Mouse (Mus musculus) neural tube, embryonic 13.5 days (tissue): Measurements from ENCODE around the gene Rbm19. TPM values are rescaled to one million over a fixed set of nuclear protein-coding genes. Genes with fewer than 3 reads are reported as not detected.

Source experiments
- ATAC-seq: fragments of 200-750 bp; cut with Nextera tagmentation; 2 replicates; pipeline ENCODE4 v1.8.0; 2017; ENCODE audit warnings: low read depth, mild to moderate bottlenecking, moderate TSS enrichment, moderate library complexity
- H3K27ac ChIP-seq: fragments of 300-500 bp; sonication (generic); replicated peaks from 2 replicates; pipeline ENCODE4 v1.5.1; 2015; ENCODE audit warnings: moderate library complexity, mild to moderate bottlenecking, inconsistent platforms
- H3K27me3 ChIP-seq: fragments of 300-500 bp; sonication (generic); 2 replicates; pipeline ENCODE4 v1.6.1; 2015; ENCODE audit warnings: mild to moderate bottlenecking, inconsistent platforms
- H3K36me3 ChIP-seq: fragments of 300-500 bp; sonication (generic); 2 replicates; pipeline ENCODE4 v1.6.1; 2015; ENCODE audit warnings: mild to moderate bottlenecking, inconsistent platforms
- H3K4me1 ChIP-seq: fragments of 300-500 bp; sonication (generic); replicated peaks from 2 replicates; pipeline ENCODE4 v1.6.1; 2015; ENCODE audit warnings: inconsistent platforms
- H3K4me2 ChIP-seq: fragments of 300-500 bp; sonication (generic); 2 replicates; pipeline ENCODE4 v1.6.1; 2015; ENCODE audit warnings: inconsistent platforms, mild to moderate bottlenecking, moderate library complexity
- H3K4me3 ChIP-seq: fragments of 300-500 bp; sonication (generic); 2 replicates; pipeline ENCODE4 v1.5.1; 2015; ENCODE audit warnings: mild to moderate bottlenecking, inconsistent platforms
- H3K9ac ChIP-seq: fragments of 300-500 bp; sonication (generic); 2 replicates; pipeline ENCODE4 v1.6.1; 2015; ENCODE audit warnings: moderate library complexity, mild to moderate bottlenecking, inconsistent platforms
- H3K9me3 ChIP-seq: fragments of 300-500 bp; sonication (generic); 2 replicates; pipeline ENCODE4 v1.6.1; 2016; ENCODE audit warnings: inconsistent platforms
- WGBS: fragments of 180-500 bp; shearing (Covaris S2); methylation state at CpG from one replicate; pipeline ENCODE4 v1.1.7; 2015; 5-methylcytosine and 5-hydroxymethylcytosine counted together
- polyA plus RNA-seq: library from polyadenylated mRNA; unstranded; fragments of >200 nt; fragmentation: Nextera tagmentation; extraction: Ambion mirVana; gene quantifications from 2 replicates; pipeline ENCODE4 v1.2.1, GENCODE M21; 2015

Gene Rbm19
- polyA plus RNA-seq, 1 experiment from 2014 or later: 17.5 TPM

DNA sequence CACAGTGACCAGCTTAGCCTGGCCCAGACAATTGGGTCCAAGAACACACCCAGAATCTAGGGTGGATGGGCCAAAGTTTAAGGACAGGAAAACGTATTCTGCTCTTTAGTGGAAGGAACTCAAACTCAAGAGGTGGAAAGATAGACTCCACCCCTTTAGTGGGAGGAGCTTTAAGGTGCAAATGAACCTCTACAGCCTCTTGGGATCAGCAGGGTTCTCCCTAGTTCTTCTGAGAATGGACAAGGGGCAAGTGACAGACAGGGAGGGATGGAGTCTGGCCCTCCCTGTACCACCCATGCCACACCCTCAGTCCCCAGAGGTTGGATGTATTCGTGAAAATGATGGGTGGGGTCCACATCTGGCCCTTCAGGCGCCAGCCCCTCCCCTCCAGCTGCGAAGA is 105.0 kb downstream of the Rbm19 start:
- Histone ChIP-seq H3K27ac (no peak overlapping the region), H3K9ac (no peak overlapping the region), H3K9me3 (no peaks in the 10 kb centered on the region), H3K4me3 (no peak overlapping the region), H3K4me1 (peaks cover 23% of the 10 kb centered on the region), H3K4me2 (no peak overlapping the region), H3K36me3 (no peaks in the 10 kb centered on the region), H3K27me3 (peaks cover 20% of the 10 kb centered on the region)
- 27% methylated on average over 4 of the region's 4 CpGs for WGBS
- no peak for ATAC-seq

- H3K4me1 ChIP-seq: peaks cover 30% of the 10 kb centered on the region
- no peak overlapping the region for H3K4me2 ChIP-seq
- no peak for ATAC-seq
- no peak overlapping the region for H3K4me3 ChIP-seq
- H3K36me3 ChIP-seq: no peaks in the 10 kb centered on the region
- 18% methylated on average over 14 of the region's 14 CpGs for WGBS
- no peaks in the 10 kb centered on the region for H3K9me3 ChIP-seq
- H3K27ac ChIP-seq: peak overlapping the region; percentile 49; the same call in 1 of the 2 replicates
- H3K9ac ChIP-seq: peak overlapping the region; percentile 26; the same call in 1 of the 2 replicates
- peaks cover 29% of the 10 kb centered on the region for H3K27me3 ChIP-seq
Observed at GRCm38 (mm10) chr5:120225383-120225782, 109.1 kb downstream of the Rbm19 start.

DNA sequence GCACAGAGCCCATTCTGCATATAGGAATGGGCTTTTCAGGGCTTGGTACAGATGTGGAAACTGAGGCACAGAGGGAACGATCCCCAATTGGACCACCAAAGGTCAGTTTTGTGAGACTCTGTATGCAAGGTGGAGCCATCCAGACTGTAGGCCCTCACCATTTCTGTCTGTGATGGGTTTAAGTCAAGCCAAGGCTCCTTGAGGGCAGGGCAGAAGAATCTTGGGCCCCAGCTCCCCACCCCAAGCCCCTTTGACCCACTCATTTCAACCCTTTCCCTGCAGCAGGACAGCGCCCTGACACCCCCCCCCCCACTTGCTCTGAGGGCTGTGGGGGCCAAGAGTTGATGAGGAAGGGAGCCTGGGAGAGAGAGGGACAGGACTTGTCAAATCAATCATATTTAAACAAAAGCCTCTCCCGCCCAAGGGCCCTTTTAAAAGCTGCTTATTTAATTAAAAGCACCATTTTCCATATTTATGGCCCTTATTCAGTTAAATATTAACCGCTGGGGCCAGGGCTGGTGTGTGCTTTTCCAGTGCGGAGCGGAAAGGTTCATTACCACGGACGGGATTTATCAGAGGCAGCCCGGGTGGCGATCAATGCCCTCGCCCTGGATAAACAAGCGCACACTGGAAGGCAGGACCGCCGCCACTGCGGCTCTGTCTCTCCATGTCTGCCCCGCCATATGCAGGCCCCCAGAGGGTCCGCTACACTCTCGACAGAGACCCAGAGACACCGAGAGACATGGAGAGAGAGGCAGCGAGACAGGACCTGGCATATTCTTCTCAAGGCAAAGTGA is 112.5 kb downstream of the Rbm19 start:
- WGBS: 18% methylated on average over 20 of the region's 20 CpGs
- Histone ChIP-seq H3K4me3 (no peak overlapping the region), H3K36me3 (no peaks in the 10 kb centered on the region), H3K27ac (peak overlapping the region; percentile 57), H3K9ac (peak overlapping the region; percentile 35; the same call in 1 of the 2 replicates), H3K9me3 (no peaks in the 10 kb centered on the region), H3K4me1 (peaks cover 53% of the 10 kb centered on the region), H3K4me2 (no peak overlapping the region), H3K27me3 (peaks cover 18% of the 10 kb centered on the region)
- no peak for ATAC-seq

- Histone ChIP-seq H3K4me3 (peak overlapping the region; percentile 10; the same call in 1 of the 2 replicates), H3K9me3 (no peaks in the 10 kb centered on the region), H3K9ac (peak overlapping the region; percentile 63), H3K4me2 (peak overlapping the region; percentile 52), H3K27ac (peak overlapping the region; percentile 97), H3K27me3 (peaks cover 10% of the 10 kb centered on the region), H3K4me1 (peaks cover 52% of the 10 kb centered on the region), H3K36me3 (no peaks in the 10 kb centered on the region)
- WGBS: 4% methylated on average over 25 of the region's 25 CpGs
- ATAC-seq: peak; percentile 67
Observed at GRCm38 (mm10) chr5:120231435-120232147, 115.3 kb downstream of the Rbm19 start.

DNA sequence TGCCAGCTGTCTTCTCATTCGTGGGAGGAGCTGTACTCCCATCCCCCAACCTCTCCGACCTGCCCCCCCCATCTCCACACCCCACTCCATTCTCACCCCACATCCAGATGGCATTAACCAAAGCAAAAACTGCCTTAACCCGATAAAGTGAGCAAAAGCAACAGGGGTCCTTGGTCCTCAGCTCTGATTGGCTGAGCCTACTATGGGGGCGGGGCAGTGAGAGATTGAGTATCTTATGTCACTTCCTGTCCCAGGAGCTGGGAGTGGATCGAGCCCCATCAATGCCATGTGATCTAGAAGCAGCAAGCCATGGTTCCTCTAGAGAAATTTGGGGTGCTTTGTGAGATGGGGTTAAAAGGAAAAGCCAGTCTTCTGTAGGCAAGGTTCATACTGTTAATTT is 118.9 kb downstream of the Rbm19 start:
- Histone ChIP-seq H3K4me2 (no peak overlapping the region), H3K4me1 (peaks cover 37% of the 10 kb centered on the region), H3K9ac (no peak overlapping the region), H3K27me3 (peaks cover 21% of the 10 kb centered on the region), H3K4me3 (no peak overlapping the region), H3K27ac (peak overlapping the region; percentile 74), H3K9me3 (no peaks in the 10 kb centered on the region), H3K36me3 (no peaks in the 10 kb centered on the region)
- 54% methylated on average over 5 of the region's 5 CpGs for WGBS
- ATAC-seq: no peak

DNA sequence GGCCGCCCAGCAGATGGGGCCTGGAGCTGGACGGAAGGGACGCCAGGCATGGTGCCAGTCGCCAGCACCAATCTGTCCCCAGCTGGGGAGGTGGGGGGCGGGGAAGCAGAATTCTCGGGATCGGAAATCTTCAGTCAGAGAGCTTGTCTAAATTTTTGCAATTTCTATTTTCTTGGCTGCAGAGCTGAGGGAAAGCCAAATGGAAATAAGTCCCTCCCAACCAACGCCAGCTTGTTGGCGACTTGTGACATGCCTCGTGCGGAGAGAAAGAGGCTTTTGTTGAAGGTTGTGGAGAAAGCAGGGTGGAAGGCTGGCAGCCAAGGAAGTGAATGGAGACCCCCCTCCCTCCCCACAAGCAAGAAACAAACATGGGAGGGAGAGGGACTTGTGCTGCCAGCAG is 119.3 kb downstream of the Rbm19 start:
- H3K9me3 ChIP-seq: no peaks in the 10 kb centered on the region
- H3K27me3 ChIP-seq: peaks cover 17% of the 10 kb centered on the region
- peak overlapping the region; percentile 74 for H3K27ac ChIP-seq
- no peak overlapping the region for H3K9ac ChIP-seq
- no peaks in the 10 kb centered on the region for H3K36me3 ChIP-seq
- peaks cover 33% of the 10 kb centered on the region for H3K4me1 ChIP-seq
- ATAC-seq: no peak
- 54% methylated on average over 11 of the region's 11 CpGs for WGBS
- H3K4me2 ChIP-seq: no peak overlapping the region
- no peak overlapping the region for H3K4me3 ChIP-seq

GRCm38 (mm10) chr5:120240071-120240470 is 123.8 kb downstream of the Rbm19 start:
- no peak for ATAC-seq
- no peak overlapping the region for H3K4me2 ChIP-seq
- WGBS: 90% methylated on average over 7 of the region's 7 CpGs
- peaks cover 7% of the 10 kb centered on the region; the same call in 1 of the 2 replicates for H3K4me1 ChIP-seq
- H3K36me3 ChIP-seq: no peaks in the 10 kb centered on the region
- no peak overlapping the region for H3K9ac ChIP-seq
- H3K4me3 ChIP-seq: no peak overlapping the region
- H3K9me3 ChIP-seq: no peaks in the 10 kb centered on the region
- H3K27me3 ChIP-seq: peaks cover 26% of the 10 kb centered on the region
- H3K27ac ChIP-seq: no peak overlapping the region

DNA sequence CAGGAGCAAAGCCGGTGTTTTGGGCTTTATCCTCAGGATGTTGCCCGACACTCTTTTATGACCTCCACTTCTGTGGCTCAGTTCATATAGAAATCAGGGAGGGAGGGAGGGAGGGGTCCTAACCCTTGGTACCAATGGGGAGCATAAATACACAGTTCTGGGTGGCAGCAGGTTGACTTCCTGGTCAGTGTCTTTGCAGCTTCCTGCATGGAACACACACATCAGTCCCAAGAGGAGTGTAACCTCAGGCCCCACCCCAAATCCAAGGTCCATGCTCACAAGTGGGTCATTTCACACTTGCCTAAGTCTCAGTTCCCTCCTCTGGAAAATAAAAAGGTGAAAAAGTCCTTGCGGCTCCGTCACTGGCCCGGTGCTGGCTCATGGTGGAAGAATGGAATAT is 129.1 kb downstream of the Rbm19 start:
- Histone ChIP-seq H3K27ac (no peak overlapping the region), H3K4me1 (no peaks in the 10 kb centered on the region), H3K27me3 (peaks cover 19% of the 10 kb centered on the region), H3K36me3 (no peaks in the 10 kb centered on the region), H3K9ac (no peak overlapping the region), H3K4me3 (no peak overlapping the region), H3K4me2 (no peak overlapping the region), H3K9me3 (no peaks in the 10 kb centered on the region)
- WGBS: 72% methylated on average over 4 of the region's 5 CpGs
- ATAC-seq: no peak
